Mouse (Mus musculus) stomach, postnatal 0 days (tissue): ENCODE data around the gene Heatr1.

ENCODE experiments used
- CTCF ChIP-seq: IDR thresholded peaks from 2 replicates; pipeline ENCODE4 v1.5.1; 2016; ENCODE audit warnings: antibody characterized with exemption, low read depth, mild to moderate bottlenecking, moderate library complexity
- EP300 ChIP-seq: optimal IDR thresholded peaks from 2 replicates; pipeline ENCODE3; 2016; ENCODE audit warnings: antibody characterized with exemption

DNA sequence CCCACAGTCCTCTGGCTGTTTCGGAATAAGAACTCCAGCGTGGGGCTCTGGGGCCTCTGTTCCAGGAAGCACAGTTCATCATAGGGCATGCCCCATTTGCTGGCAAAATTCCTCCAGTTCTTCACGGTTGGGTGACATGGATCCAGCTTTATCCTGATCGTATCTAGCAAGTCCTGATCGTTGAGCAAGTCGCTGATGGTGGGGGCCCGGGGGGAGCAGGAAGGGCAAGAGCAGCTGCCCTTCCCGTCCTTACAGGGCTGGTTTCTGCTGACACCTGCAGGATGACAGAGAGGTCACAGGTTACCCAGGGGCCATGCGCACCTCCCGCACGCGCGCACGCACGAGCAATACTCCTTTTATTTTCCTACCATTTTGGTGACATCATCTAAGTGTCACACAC is 83.5 kb downstream of the Heatr1 start:
- TF ChIP-seq CTCF (no peak), EP300 (no peak)
